In genomic region chr1:43065615-43066310, GRCm38 (mm10) we compare ENCODE assay signal across 8 mouse cellular contexts. TPM values are rescaled to one million over a fixed set of nuclear protein-coding genes. Genes with fewer than 3 reads are reported as not detected.
A peak's percentile ranks its signal among the peaks of the same experiment; 100 is the strongest.
DNase-seq lines count a peak whose midpoint lies in the region; ATAC-seq and TF ChIP-seq lines count a peak whose summit lies in the region.

No protein-coding gene starts in this region.

- peak; percentile 89 for ATAC-seq in embryonic facial prominence, embryonic 14.5 days (ENCODE audit: low read depth)
- no peak for ATAC-seq in liver, embryonic 13.5 days (ENCODE audit: low read depth)
- ATAC-seq in neural tube, embryonic 13.5 days (ENCODE audit: low read depth) = peak; percentile 95

- peak; percentile 28; the same call in 1 of the 2 replicates for TF ChIP-seq CTCF in bone marrow macrophage, adult 2 months (IDR thresholded peaks at IDR 0.05; ENCODE audit: low read depth, low read length)

- no peaks in the 10 kb centered on the region for H3K9me3 ChIP-seq in embryonic facial prominence, embryonic 14.5 days (ENCODE audit: control insufficient read depth, low read length)
- H3K9me3 ChIP-seq in liver, embryonic 13.5 days (replicated peaks) = no peaks in the 10 kb centered on the region
- no peaks in the 10 kb centered on the region for H3K9me3 ChIP-seq in neural tube, embryonic 13.5 days

- H3K36me3 ChIP-seq in embryonic facial prominence, embryonic 14.5 days (ENCODE audit: control insufficient read depth, insufficient read depth, low read length) = peaks cover 49% of the 10 kb centered on the region; the same call in 1 of the 2 replicates
- H3K36me3 ChIP-seq in liver, embryonic 13.5 days = peaks cover 42% of the 10 kb centered on the region
- peaks cover 69% of the 10 kb centered on the region for H3K36me3 ChIP-seq in neural tube, embryonic 13.5 days

- H3K27ac ChIP-seq in bone marrow macrophage, adult 2 months (ENCODE audit: insufficient read depth, low read depth, low read length) = no peak overlapping the region
- no peak overlapping the region for H3K27ac ChIP-seq in embryonic facial prominence, embryonic 14.5 days (replicated peaks; ENCODE audit: low read depth, low read length)
- H3K27ac ChIP-seq in liver, embryonic 13.5 days = no peak overlapping the region
- no peak overlapping the region for H3K27ac ChIP-seq in neural tube, embryonic 13.5 days (replicated peaks)

- TF ChIP-seq POLR2A in bone marrow macrophage, adult 2 months (IDR thresholded peaks at IDR 0.05; ENCODE audit: borderline replicate concordance, low read depth, low read length) = no peak

- H3K4me2 ChIP-seq in embryonic facial prominence, embryonic 14.5 days (ENCODE audit: low read depth, low read length) = no peak overlapping the region
- no peak overlapping the region for H3K4me2 ChIP-seq in liver, embryonic 13.5 days
- H3K4me2 ChIP-seq in neural tube, embryonic 13.5 days = no peak overlapping the region

- no peaks in the 10 kb centered on the region for H3K27me3 ChIP-seq in embryonic facial prominence, embryonic 14.5 days (replicated peaks; ENCODE audit: control insufficient read depth, insufficient read depth, low read length)
- H3K27me3 ChIP-seq in liver, embryonic 13.5 days = no peaks in the 10 kb centered on the region
- H3K27me3 ChIP-seq in neural tube, embryonic 13.5 days = no peaks in the 10 kb centered on the region

- H3K9ac ChIP-seq in embryonic facial prominence, embryonic 14.5 days (ENCODE audit: low read depth, low read length) = no peak overlapping the region
- H3K9ac ChIP-seq in liver, embryonic 13.5 days = no peak overlapping the region
- no peak overlapping the region for H3K9ac ChIP-seq in neural tube, embryonic 13.5 days

- DNase-seq in ES-CJ7 (ENCODE audit: low read depth, low spot score) = peak; percentile 77
- DNase-seq in embryonic facial prominence, embryonic 14.5 days (ENCODE audit: low spot score) = peak; percentile 87
- peak; percentile 74 to 81 for DNase-seq in heart, postnatal 10 days
- peak; percentile 61 to 82 for DNase-seq in kidney, postnatal 36 days
- DNase-seq in liver, embryonic 13.5 days = peak; percentile 15
- DNase-seq in yolk sac, embryonic 10.5 days (ENCODE audit: low spot score) = peak; percentile 30

- no peak overlapping the region for H3K4me3 ChIP-seq in bone marrow macrophage, adult 2 months (ENCODE audit: insufficient read depth, low read length)
- no peak overlapping the region for H3K4me3 ChIP-seq in embryonic facial prominence, embryonic 14.5 days (ENCODE audit: low read depth, low read length)
- no peak overlapping the region for H3K4me3 ChIP-seq in liver, embryonic 13.5 days (replicated peaks)
- H3K4me3 ChIP-seq in neural tube, embryonic 13.5 days = no peak overlapping the region

- peaks cover 4% of the 10 kb centered on the region for H3K4me1 ChIP-seq in bone marrow macrophage, adult 2 months (ENCODE audit: control insufficient read depth, insufficient read depth, low read length)
- H3K4me1 ChIP-seq in embryonic facial prominence, embryonic 14.5 days (ENCODE audit: control insufficient read depth, insufficient read depth, low read length) = no peaks in the 10 kb centered on the region
- H3K4me1 ChIP-seq in liver, embryonic 13.5 days (replicated peaks) = 0 out of 2 replicates have a peak, but pooled peaks cover under 1% of the 10 kb centered on the region
- no peaks in the 10 kb centered on the region for H3K4me1 ChIP-seq in neural tube, embryonic 13.5 days (replicated peaks)

- WGBS in embryonic facial prominence, embryonic 14.5 days = 52% methylated on average over 9 of the region's 9 CpGs
- 62% methylated on average over 9 of the region's 9 CpGs for WGBS in liver, embryonic 13.5 days (ENCODE audit: insufficient replicate concordance)
- 47% methylated on average over 9 of the region's 9 CpGs for WGBS in neural tube, embryonic 13.5 days

- intact Hi-C loops in heart, postnatal 10 days (cut with DNase I) = loop anchor here (1.0 kb wide), 1 partner anchor 150 kb away; no protein-coding TSS in a partner anchor

RNA-seq across cellular contexts. Expression of gene Tgfbrap1, which starts 32.7 kb away (rescaled TPM):
- polyA plus RNA-seq in bone marrow macrophage, adult 2 months (2012; ENCODE audit: insufficient read depth, insufficient read length, missing spikeins) = 27.3 and 28.4 TPM in 2 replicates
- 10.8 and 13.6 TPM in 2 replicates for polyA plus RNA-seq in embryonic facial prominence, embryonic 14.5 days (2014; fragmentation: Nextera tagmentation; extraction: Ambion mirVana)
- total RNA-seq in heart, postnatal 10 days (2021) = 10 to 100 TPM; 17.0 TPM
- 4.0 and 4.3 TPM in 2 replicates for polyA plus RNA-seq in liver, embryonic 13.5 days (2015; fragmentation: Nextera tagmentation; extraction: Ambion mirVana)
- 13.6 and 14.2 TPM in 2 replicates for polyA plus RNA-seq in neural tube, embryonic 13.5 days (2015; fragmentation: Nextera tagmentation; extraction: Ambion mirVana)

RNA-seq across cellular contexts. Expression of gene AI597479, which starts 32.7 kb away (rescaled TPM):
- 7.2 and 10.2 TPM in 2 replicates for polyA plus RNA-seq in bone marrow macrophage, adult 2 months (2012; ENCODE audit: insufficient read depth, insufficient read length, missing spikeins)
- polyA plus RNA-seq in embryonic facial prominence, embryonic 14.5 days (2014; fragmentation: Nextera tagmentation; extraction: Ambion mirVana) = 30.7 and 33.1 TPM in 2 replicates
- total RNA-seq in heart, postnatal 10 days (2021) = 10 to 100 TPM; 13.0 to 15.3 TPM
- 9.4 and 11.8 TPM in 2 replicates for polyA plus RNA-seq in liver, embryonic 13.5 days (2015; fragmentation: Nextera tagmentation; extraction: Ambion mirVana)
- polyA plus RNA-seq in neural tube, embryonic 13.5 days (2015; fragmentation: Nextera tagmentation; extraction: Ambion mirVana) = 38.6 and 41.6 TPM in 2 replicates

Comparison
In these comparisons a context has a peak if more than half of its experiments do, and no peak if none do; other contexts are left out.
1. DNase-seq: peak in every context shown above with its lines; median percentile 87 in embryonic facial prominence, embryonic 14.5 days; 78 in heart, postnatal 10 days; 77 in ES-CJ7; 72 in kidney, postnatal 36 days; 30 in yolk sac, embryonic 10.5 days; 15 in liver, embryonic 13.5 days.